Mouse (Mus musculus) adrenal gland, adult 2 months (tissue): ENCODE measurements around the gene Ahr. TPM values are rescaled to one million over a fixed set of nuclear protein-coding genes. Genes with fewer than 3 reads are reported as not detected.
A peak's percentile ranks its signal among the peaks of the same experiment; 100 is the strongest.

ENCODE experiments used
- DNase-seq: peaks from one replicate; pipeline ENCODE4 v3.0.0; 2021
- long read RNA-seq: library from polyadenylated mRNA; stranded (forward); transcript quantifications from one replicate; pipeline ENCODE4 v2.0.0, GENCODE M21; 2021
- polyA plus RNA-seq: library from polyadenylated mRNA; depleted of rRNA; stranded (reverse); fragments of >200 nt; gene quantifications from 2 replicates; pipeline ENCODE4 v1.2.3, GENCODE M21; 2012; rRNA removed
- total RNA-seq, 2 experiments: library from RNA; stranded (reverse); gene quantifications; 2 replicates each; pipeline ENCODE4 v1.2.3; 2021

Ahr gene
- 1 to 10 TPM; 2.4 to 4.3 TPM for total RNA-seq
- 1.6 TPM in 2 replicates for polyA plus RNA-seq
- long read RNA-seq, full-length matches to known transcripts, result 1 of 2 reads
- long read RNA-seq, partial matches to known transcripts, result 0 of 2 reads
- long read RNA-seq, other reads (novel, unspliced or antisense), result 1 of 2 reads

DNA sequence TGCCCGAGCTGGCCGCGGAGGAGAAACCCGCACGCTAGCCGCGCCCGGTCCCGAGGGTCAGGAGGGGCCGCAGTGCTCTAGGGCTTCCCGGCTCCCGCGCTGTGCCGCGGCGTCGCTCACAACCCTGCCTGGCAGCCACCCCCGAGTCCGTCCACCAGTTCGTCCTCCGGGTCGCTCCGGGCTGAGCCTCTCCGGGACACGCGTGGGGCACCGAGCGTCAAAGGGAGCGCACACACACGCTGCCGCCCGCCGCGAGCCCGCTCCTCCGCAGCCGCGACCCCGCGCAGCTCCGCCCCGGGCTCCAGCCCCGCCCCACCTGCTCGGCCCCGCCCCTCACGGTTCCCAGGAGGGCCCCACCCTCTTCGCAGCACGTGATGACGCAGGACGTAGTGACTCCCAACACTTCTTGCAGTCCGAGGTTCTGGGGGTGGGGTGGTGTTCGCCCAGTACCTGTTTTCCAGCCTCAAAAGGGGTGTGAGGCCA, at the start of gene Ahr:
Gene Ahr, minus strand, starts transcription at position 285 of the 483 bp plus-strand sequence.
- peak; percentile 93 for DNase-seq

DNA sequence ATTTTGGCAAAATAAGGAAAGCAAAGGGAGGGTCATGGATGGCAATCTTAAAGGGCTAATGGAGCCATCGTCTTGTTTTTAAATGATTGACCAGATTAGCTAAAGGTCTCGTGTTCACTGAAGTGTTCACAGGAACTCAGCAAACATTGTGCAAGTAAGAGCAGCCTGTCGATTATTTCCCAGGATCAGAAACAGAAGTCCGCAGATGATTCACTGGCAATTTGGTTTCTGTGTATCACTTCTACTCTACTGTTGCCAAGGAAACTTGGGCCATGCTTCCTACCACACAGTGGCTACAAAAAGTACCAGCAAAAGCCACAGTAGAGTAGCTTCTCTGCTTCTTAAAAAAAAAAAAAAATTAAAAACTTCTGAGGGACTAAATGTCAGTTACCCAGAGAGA, 44.0 kb upstream of the Ahr start:
- no peak for DNase-seq

DNA sequence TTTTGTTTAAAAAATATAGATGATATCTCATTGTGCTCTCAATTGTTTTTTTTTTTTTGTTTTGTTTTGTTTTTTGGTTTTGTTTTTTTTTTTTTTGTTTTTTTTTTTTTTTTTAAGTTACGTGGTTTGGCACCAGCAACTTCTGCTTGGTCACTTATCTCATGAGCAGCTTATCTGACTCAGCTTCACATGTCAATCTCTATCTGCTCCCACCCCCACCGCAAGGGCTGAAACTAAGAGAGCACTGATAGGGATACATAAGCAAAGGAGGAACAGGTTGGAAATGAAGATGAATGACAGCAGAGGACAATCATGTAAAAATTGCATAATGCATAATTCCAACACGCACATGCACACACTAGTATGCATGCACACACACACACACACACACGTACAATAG, 41.3 kb upstream of the Ahr start:
- DNase-seq, result no peak

DNA sequence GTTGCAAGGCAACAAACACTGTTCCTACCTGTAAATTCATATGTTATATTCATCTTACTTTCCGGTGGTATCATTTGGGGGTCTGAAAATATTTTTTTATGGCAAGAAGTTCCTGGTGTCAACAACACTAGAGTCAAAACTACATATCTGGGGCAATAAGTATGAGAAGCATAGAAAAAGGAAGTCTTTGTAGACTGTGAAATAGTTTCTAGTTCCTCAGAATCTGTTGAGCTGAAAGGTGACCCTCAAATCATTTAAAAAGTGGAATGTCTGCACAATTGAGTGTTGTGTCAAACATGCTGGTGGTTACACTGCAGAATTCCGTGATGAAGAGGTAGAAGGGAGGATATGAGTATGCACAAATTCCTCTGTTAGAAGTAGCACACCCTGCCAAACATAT, 38.9 kb upstream of the Ahr start:
- no peak for DNase-seq

DNA sequence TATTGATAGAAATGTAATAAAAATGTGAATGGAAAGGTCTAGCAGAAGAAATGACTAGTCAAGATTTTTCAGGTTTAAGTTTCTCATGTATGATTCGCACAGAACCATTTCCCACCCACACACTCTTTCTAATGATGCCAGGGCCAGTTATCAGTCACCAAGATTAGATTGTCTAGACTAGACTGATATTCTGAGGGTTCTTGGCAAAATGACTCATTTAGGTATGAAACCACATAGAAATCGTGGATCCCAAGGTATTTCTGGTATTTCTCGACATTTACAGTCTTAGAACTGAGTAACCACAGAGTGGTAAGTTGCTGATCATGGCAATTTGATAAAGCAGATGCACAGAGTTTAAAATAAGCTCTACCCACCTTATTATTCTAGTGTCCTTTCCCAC, 28.0 kb upstream of the Ahr start:
- no peak for DNase-seq

DNA sequence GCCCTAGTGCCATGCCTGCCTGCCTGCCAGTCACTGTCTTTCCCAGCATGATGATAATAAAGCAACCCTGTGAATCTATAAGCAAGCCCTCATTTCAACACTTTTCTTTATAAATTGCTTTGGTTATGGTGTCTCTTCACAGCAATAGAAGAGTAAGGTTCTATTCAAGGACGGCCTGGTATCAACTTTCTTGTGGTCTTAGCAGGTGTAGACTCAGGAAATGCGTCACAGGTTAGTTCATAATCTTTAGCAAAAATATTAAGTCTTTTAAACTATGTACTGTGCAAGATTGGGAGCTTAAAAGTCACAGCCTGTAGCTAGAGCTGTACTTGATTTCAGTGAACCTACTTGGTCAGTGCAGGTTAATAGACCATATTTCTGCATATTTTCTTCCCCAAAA, 24.0 kb upstream of the Ahr start:
- no peak for DNase-seq

DNA sequence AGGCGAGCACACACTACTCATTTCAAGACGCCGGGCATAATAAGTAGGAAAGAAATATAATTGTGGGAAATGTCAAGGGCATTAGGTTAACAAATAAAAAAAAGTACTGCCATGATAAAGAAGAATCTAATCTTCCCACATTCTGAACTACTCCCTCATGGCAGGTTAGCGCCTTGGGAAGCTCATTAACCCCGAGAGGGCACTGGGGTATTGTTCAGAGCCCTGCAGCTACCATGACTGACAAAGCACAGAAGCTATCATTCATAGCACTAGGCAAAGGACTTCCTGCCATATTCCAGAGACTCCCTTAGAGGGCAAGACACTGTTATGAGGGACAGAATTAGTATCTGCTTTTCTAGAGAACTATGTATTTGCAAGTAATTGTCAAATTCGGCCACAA, 21.1 kb upstream of the Ahr start:
- DNase-seq, result no peak

DNA sequence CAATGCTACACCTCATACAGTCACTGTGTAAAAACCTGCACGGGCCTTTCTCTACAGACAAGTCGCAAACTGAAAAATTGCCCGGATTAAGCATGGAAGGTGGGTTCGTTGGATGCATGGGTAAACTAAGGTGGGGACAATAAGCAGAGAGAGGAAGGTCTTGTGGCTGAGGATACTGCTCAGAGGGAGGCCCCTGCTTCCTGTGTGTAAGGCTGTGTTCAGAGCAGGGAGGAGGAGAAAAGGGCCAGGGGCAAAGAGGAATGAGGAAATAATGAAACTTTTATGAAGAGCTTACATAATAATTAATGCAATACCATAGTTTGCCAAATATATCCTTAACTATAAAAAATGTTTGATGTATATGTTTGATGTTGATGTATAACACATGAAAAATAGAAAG, 19.5 kb upstream of the Ahr start:
- no peak for DNase-seq

DNA sequence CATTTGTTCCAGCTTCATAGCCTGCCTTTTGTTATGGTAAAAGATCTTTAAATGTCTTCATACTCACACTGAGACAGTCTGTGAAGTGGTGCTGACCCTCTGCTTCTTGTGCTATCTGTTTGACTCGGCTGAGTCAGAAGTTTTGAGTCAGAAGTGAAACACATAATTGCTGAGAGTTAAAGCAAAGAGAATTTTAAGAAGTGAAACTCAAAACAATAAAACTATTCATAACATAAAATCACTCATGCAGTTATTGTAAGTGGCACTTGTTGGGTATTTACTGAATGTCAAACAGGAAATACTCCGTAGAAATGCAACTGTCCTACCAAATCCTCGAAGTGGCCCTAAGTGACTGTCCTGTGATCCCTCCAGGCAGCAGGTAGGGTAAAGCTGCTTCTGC, 18.3 kb upstream of the Ahr start:
- no peak for DNase-seq

DNA sequence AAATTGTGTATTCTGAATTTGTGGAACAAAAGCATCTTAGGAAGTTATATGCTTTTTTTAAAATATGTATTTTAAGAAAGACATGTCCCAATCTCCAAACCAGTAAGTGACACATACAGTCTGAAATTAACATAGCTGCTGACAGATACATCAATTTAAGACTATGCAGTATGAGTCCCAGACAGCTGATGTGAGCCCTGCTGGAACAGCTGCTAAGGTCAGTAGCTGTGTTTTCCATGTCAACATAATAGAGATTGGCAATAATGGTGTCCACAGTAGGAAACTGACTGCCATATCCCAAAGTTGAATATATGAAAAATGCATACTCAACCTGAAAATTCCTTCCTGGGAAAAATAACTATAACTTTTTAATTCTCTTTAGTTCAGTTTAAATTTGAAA, 15.5 kb upstream of the Ahr start:
- DNase-seq, result no peak

DNA sequence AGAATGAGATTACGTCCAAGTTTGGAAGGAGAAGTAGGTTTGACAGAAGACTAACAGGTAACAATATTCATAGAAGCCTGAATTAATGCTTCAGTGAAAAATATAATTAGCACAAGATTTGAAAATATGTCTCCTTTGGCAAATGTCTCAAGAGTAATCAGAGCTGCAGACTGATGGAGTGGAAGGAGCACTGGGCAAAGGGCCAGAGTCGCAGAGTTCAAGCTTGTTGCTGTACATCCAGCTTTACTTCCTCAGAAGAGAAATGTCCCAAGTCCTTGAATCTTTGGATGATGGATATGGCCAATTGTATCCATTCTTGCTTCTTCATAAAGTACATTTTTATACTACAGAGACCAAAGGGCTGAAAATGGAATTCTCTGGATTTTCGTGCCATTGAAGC, 8.0 kb upstream of the Ahr start:
- no peak for DNase-seq

DNA sequence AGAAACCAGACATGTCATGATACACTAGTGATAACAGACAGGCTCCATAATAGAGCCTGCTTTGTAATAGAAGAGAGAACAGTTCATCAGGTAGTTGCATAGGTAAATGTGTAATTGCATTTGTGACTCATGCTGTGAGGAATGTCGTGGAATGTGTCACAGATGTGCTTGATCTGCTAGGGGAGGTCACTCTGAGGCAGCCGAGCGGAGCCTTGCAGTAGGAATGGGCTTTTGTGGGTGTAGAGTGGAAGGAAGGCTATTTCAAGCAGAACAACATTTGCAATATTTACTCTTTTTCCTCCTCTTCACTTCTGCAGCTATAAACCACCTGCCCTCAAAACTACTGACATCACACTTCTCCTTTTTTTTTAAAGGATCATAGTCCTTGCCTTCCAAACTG, 4.0 kb upstream of the Ahr start:
- DNase-seq, result no peak

DNA sequence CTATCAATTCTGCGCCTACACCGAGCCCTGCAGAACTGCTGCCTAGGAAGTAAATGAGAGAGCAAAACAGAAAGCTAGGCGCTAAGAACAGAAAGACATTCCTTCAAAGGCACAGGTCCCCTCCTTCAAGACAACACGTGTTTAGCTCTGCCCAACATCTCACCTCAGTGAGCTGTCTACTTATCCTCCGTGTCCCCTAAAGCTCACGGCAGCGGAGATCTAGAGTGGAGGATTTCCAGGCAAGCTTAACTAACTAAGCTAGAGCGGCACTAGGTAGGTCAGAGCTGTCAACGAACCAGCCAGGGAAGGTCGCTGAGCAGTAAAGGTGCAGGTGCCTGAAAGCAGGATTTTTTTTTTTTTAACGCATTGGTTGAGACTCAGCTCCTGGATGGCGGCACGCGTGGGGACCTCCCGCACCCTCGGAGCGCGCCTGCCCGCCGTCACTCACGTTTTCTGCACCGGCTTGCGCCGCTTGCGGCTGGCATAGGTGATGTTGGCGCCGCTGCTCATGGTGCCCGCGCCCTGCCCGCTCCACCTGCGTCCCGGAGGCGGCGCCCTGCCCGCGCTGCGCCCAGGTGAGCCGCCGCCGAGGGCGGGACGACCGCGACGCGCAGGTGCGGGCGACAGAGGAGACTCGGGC, 604 bp downstream of the Ahr start:
- DNase-seq, result peak; percentile 14

DNA sequence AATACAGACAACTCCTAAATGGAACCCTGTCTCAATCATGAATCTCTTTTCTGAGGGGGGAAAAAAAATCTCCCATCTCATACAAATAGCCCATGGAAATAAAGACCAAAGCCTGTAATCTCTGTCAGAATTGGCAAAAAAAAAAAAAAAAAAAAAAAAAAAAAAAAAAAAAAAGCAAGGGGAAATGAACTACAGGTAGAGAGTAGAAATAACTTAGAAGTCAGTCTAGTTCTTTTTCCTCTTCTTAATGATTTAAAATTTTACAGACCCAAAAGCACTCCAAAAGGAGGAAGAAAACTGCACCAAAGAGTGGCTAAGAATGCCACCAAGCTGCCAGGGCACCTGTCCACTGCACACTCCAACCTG, 1.1 kb downstream of the Ahr start:
- DNase-seq, result no peak

DNA sequence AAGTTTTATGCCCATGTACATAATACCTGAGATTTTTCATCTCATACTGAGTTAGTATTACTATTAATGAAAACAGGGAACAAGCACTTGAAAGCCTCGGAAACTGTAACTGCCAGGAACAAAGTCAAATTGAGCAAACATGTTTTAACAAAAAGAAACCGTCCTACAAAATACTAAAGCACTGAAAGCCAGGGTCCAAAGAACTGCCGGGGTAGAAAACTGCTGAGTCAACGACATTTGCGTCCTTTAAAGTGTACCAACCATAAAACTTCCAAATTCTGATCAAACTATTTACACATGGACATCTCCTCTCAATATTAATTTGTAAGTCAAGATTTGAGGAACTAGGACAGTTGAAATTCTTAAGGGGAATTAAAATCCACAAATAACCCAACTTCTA, 1.7 kb downstream of the Ahr start:
- no peak for DNase-seq

DNA sequence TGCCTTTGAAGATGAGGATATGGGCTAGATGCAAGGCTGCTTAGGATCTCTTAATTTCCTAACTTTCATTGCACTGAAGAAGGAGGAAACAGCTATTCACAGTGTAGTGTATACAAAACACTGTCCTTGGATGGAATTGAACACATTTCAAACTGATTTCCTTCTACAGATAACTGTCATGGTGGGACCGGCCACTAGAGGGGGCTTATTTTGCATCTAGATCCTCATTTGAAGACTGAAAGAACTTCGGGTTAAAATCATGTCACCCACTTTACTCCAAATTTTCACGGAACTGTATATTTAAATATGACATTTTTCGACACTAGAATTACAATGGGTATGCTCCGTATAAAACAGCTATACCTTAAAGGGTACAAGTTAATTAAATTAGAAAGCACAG, 2.7 kb downstream of the Ahr start:
- DNase-seq, result peak; percentile 54

DNA sequence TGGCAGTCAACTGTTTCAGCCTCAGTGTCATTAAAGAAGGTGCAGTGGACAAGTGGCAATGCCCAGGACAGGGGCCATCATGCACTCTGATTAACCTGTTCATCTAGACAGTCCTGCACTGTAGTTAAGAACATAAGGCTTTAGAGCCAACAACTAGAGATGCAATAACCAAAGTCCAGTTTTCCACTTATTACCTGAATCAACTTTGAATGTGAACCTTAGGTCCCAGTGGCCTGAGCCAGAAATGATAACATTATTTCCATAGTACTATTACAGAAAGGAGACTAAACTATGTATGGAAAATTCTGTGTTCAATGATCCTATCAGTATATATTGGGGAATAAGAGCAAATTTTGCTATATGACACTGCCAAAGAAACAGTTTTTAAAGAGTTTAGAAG, 4.3 kb downstream of the Ahr start:
- no peak for DNase-seq

DNA sequence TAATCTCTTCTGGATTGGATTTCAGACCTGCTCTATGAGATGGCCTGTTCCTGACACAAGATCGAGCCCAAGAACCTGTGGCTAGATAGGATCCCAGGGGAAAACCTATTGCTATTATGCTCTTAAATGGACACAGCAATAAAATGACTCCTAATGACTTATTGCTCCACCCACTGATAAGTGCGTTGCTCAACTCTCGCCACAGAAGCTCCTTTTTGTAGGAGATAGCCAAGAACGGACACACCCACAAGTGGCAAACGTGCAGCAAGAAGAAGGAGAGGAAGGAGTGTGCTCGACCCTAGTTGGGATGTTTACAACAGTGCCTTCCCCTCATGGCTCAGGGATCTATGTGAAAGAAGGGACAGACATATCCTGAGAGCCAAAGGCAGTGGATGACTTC, 7.4 kb downstream of the Ahr start:
- DNase-seq, result no peak

DNA sequence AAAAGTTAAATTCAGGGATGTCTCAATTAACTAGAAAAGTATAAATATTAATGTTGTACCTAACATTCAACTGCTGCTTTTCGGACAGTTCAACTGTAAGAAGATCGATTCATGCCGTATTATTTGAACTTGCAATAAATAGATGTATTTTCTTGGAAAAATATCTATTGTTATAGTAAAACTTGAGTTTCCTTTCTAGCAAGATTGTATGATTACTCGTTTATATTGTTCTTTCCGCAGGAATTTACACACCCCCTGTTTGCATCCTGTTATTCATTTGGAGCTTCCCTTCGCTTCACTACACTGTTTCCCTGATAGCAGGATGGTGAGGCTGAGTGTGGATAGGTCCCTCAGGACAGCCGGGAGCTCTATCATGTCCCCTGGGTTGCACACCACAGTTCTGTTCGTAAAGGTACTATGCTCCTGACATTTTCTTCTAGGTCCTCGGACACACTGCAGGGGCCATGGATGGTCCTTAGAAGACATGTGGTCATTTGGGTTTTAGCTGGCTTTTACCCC, 12.2 kb downstream of the Ahr start:
- no peak for DNase-seq

DNA sequence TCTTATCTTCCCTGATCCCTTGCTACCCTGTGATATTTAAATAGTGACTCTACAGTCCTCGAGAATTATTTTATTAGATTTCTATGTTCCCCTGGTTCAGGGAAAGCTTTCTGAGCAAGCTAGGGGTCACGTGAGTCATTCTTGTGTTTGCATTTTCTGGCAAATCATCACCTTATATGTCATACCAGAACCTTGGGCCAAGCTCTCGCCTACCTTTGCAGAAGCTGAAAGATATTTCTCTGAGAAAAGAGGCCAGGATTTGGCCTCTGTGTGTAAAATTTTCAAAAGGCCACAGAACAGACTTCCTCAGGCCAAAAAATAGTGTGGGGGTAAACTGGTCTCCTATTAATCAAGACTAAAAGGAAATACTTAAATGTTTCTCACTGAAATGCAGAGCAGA, 19.2 kb downstream of the Ahr start:
- no peak for DNase-seq

DNA sequence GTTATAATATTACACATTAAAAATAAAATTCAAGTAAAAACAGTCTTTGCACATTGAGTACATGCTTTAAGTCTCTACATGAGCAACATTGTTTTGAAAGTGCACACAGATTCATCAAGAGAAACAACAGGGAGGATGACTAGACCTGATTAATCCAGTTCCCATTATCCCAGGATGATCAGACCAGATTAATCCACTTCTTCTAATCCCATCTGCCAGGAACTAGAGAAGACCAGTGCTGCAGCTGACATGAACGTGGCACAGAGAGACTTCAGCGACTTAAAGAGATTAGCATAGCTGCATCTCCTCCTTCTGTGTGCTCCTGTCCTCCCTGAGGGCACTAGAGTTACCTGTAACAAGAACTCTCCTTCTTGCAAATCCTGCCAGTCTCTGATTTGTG, 20.2 kb downstream of the Ahr start:
- DNase-seq, result no peak

DNA sequence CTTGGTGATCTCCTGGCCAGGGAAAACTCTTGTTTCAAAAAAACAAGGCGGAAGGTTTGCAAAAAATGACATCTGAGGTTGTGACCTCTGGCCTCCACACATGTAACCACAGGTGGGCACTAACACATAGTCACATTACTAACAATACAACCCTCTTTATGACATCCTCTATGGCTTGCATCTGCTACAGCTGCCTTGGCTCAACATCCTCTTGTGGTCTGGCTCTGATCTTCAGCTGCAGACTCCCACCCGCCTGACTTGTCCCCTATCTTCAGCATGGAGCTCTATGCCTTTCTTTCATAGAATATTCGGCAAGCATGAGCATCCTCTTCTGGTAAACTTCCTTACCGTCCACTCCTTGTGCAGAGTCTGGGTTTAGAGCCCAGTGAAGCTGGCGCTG, 24.1 kb downstream of the Ahr start:
- no peak for DNase-seq

DNA sequence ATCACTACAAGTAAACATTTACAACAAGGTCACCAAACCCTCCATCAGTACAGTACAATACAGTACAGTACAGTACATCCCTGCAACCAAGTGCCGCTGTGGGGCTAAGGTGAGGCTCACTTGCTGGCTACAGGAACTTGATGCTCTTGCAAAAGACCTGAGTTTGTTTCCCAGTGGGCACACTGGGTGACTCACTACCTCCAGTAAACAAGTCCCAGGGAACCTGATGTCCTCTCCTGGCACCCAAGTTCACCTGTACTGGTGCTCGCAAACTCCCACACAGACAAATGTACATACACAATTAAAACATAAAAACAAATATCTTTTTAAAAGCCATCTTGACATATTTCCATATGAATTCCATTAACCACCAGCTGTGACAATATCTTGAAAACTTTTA, 28.5 kb downstream of the Ahr start:
- DNase-seq, result no peak

DNA sequence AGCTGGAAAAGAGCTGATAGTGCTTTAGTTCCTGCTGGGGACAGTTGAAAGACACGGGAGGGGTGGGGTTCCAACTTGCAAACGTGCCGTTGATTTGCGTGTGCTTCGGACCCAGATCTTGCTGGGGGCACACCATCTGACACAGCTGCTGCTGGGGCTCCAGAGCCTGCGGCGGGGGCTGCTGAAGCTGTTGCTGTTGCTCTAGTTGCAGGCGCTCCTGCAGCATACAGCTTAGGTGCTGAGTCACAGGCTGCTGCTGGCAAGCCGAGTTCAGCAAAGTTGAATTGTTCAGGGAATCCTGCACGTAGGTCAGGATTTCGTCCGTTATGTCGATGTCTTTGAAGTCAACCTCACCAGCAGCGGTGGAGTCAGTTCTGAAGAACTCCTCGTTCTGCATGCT, 30.8 kb downstream of the Ahr start:
- DNase-seq, result no peak
